Mouse (Mus musculus): ENCODE results near the gene 2410137M14Rik.
"Not testable (repeated sequence)": the region's sequence is repeated elsewhere in the genome, so short reads cannot be mapped to it uniquely, and the experiment has no call there.

Gene 2410137M14Rik

DNA sequence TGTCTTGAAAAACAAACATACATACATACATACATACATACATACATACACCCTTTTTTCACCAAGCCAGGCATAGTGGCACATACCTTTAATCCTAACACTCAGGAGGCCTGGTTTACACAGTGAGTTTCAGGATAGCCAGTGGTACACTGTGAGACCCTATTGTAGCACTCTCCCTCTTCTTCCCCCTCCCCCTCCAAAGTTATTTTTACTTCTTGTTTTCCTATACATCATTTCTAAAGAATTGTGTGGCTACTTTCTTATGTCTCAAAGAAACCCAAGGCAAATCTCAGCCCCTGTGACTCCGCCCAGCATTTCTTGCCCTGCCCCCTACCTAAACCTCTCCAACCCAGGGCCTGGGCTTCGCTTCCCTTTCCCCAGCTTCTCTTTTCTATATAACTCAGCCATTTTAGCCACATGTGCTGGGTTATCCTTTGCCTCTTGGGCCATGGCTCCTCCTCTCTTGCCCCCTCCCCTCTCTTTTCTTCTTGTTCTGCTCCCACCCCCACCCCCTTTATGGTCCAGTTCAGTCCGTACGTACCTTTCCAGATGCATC, 12.8 kb upstream of the 2410137M14Rik start:
- DNase-seq (ENCODE audit: low spot score in 2 of 2), result no peak

DNA sequence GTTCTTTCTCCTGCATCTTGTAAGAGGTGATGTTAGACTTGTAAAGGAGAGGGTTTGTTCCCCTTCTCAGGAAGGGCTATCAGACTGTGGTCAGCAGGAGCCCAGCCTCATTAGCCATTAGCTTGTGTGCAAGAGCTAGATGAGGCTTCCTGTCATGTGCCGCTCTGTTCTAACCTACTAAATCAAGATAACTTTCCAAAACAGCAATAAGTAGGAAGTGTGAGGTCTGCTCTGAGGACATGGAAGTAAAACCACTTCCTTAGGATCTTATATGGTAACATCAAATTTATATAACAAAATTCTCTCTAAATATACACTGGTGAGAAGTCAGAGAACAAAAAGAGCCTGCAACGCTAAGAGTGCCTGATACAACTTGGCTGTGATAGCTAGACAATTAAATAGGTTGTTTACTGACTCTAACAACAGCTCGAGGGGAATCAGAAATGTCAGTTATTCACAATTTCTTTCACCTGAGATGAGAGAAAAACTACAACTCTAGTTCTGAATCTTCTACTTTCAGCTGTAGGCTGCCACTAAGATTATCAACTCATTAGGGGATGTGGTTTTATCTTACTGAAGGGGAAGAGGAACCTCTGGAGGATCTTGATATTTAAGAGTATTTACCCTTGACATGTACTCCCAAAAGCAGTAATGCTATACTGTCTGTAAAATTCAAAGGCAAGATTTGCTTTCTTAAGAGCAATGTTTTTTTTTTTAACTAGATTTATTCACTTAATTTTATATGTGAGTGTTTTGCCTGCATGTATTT, 11.5 kb upstream of the 2410137M14Rik start:
- DNase-seq (ENCODE audit: low spot score in 2 of 2), result no peak

DNA sequence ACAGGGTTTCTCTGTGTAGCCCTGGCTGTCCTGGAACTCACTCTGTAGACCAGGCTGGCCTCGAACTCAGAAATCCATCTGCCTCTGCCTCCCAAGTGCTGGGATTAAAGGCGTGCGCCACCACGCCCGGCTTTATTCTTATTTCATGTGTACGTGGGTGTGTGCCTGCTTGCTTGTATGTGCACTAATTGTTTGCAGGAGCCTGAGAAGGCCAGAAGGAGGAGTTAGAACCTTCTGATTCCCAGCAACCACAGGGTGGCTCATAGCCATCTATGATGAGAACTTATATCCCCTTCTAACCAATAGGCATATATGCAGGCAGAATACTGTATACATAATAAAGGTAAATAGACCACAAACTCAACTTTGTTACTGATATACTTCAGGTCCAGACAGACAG, 9.6 kb upstream of the 2410137M14Rik start:
- not testable (repeated sequence) for DNase-seq (ENCODE audit: low spot score in 2 of 2)

DNA sequence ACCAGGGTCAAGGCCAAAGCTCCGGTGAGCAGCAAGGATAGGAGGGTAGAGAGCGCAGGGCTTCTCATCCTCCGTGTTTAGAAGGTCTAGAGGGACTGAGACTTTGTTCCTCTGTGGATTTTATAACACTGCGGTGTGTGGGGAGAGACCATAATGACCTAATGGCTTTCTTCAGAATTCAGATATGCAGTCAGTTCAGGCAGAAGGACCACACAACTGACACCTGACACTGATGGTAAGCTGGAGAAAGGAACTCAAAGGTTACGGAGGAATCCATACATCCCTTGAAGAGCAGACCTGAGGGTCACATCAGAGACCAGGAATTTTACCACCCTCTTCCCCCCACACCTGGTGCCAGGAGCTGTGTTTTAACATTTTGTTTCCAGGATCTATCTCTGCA, 8.4 kb upstream of the 2410137M14Rik start, which contains the start of gene H2-M5:
TSS of gene H2-M5 (minus strand) at position 101 of the 400 bp plus-strand sequence.
- no peak for DNase-seq (ENCODE audit: low spot score in 2 of 2)

DNA sequence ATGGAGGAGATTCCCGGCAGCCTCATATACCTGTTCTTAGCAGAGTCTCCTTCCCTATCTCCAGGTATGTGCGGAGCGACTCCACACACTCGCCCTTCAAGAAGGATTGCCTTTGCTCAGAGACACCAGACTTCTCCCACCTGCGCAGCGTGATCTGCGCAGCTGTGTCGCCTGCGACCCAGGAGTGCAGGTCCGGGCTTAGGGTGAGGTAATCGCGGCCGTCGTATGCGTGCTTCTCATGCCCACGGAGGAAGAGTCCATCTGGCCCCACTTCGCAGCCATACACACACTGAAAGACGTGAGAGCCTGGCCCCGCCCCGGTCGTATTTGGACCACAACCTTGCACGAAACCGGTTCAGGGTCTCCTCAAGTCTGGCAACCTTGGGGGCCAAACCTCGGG, 7.4 kb upstream of the 2410137M14Rik start:
- DNase-seq (ENCODE audit: low spot score in 2 of 2), result no peak

DNA sequence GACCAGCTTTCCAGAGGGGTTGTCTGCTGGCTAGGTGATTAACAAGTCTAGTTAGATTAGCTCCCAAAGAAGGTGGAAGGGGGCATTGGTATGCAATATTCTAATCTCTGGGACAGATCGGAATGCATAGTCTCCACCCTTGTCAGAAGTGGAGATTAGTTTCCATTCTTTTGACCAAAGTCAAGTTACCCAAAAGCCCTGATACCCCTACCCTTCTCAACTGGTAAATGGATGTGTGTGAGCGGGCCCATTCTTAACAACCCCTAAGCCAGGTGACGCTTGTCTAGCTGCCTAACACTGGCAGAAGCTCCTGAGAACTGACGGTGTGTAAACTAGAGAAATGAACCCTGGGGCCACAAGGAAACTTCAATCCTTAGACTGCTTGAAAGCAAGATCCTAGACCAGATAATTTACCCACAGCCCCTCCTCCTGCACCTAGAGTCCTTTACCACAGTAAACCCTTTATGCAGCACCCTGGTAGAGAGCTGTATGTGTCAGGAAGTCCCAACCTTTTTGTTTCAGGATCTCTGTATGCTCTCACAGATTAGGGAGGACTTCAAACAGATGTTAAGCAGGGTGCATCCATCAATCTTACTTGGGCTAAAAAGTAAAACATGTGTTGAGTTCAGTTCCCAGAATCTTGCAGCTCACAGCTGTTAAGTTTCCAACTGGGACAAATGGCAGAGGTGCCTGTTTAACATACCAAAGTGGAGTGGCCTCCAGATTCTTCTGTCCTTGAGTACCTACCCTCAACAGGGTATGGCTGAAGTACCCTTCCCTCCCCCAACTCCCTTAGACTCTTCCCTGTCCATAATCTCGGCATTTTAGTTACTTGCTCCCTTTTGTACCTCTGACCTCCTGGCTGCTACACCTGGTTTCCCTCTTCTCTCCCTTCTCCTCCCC, 1.5 kb upstream of the 2410137M14Rik start:
- no peak for DNase-seq (ENCODE audit: low spot score in 2 of 2)

DNA sequence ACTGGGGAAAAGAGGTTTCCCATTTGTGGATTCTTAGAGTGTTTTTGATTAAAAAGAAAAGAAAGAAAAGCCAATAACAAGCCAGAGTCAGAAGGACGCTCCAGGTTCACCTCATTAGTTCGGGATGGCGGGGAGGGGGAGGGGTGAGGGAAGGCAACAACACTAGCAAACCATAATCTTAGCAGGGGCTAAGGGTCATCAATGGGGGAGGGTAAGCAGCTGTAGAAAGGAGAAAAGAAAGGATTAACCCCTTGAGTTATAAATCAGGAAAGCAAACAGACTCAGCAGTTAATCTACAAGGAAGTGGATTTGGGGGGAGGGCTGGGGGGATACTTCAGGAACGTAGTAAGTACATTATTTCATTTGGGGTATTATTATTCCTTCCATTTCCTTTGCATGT, 808 bp upstream of the 2410137M14Rik start:
- no peak for DNase-seq (ENCODE audit: low spot score in 2 of 2)

DNA sequence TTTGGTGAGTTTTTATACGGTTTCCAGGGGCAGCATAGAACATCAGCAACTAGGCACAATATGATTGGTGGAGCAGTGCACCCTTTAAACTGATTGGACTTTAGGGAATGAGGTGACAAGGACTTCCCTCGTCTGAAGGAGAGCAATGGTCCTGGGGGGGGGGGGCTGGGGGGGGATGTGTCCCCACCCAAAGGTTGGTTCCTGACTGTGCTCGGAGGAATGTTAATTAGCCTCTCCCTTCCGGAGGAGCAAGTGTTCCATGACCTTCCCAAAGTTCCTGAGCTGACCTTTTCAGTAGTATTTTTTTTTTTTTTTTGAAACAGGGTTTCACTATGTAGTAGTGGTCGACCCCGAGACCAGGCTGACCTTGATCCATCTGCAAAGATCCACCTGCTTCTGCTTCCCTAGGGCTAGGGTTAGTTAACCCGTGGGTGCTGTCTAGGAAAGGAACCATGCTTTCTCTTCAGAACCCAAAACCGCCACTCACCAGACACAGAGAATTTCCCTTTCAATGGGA, 7.7 kb downstream of the 2410137M14Rik start:
- DNase-seq (ENCODE audit: low spot score in 2 of 2), result no peak

DNA sequence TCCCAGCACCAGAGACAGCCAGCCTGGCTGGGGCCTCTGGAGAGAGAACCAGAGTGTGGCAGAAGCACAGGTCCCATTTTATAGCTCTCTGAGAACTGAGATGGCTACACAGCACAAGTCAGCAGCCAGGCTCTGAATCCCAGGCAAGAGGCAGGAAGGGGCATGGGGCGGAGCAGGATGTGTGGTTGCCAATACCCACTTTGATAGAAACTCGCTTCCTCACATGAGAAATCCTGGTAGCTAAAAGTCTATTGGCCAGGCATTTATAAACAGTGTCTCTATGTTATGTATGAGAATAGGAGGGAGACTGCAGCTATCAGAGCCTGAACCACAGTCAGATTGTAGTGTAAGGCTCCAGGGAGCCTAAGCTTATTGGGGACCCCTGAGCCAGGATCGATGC, 8.2 kb downstream of the 2410137M14Rik start:
- DNase-seq (ENCODE audit: low spot score in 2 of 2), result no peak

DNA sequence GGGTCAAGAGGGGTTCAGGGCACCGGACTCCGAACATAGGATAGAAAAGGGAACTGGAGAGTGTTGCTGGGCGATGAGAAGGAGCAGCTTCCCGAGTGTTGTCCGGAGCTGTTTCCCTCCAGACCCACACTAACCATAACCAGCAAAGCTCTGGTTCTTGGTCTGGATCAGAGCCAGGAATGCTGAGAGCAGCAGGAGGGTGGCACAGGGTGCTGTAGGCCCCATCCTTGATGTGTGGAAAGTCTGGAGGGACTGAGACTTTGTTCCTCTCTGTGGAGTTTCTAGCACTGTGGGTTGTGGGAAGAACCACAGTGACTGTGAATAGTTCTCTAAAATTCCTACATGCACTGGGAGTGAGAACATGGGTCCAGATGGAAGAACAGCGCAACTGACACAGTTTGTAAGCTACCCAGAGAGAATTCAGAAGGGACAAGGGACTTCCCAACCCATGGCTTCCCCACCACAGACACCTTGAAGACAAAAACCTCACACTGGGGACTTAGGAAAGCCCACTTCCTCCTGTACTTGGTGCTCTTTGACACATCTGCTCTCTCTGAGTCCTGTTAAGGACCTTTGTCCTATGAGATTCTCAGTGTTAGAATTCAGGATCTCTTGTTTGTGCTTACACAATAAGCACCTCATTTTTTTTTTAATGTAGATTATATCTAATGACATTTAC, 9.7 kb downstream of the 2410137M14Rik start:
- DNase-seq (ENCODE audit: low spot score in 2 of 2), result no peak

DNA sequence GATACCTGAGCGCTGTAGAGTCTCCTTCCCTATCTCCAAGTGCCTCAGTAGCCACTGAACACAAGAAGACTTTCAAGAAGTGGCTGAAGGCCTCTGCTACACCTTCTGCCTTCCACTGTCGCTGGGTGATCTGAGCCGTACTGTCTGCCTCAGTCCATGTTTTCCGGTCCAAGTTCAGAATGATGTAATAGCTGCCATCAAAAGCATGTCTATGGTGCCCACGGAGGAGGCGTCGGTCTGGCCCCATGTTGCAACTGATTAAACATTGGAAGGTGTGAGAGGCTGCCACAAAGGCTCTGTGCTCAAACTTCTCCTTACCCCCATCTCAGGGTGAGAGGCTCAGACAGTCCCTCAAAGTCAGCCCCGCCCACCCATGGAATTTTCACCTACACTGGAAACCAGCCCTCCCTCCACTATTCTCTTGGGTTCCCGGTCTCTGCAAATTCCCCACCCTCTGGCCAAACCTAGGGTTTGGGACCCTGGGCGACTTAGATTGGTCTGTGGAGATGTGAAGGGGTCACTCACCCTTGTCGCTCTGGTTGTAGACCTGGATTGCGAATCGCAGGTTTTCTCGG, 10.6 kb downstream of the 2410137M14Rik start:
- DNase-seq (ENCODE audit: low spot score in 2 of 2), result no peak

DNA sequence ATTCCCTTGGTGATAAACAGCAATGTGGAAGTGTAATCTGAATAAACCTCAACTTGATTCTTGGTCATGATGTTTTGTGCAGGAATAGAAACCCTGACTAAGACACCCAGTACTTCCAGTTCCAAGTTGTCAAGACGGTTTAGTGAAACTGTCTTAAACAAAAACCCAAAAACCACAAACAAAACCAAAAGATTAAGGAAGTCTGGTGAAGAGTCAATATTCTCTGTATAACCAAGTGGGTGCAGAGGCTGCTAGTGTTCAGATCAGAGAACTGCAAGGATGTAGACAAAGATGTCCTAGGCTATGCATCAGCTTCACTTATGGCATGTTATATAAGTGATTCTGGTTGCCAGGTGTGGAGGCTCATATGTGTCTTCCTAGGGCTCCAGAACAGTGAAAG, 14.2 kb downstream of the 2410137M14Rik start:
- DNase-seq (ENCODE audit: low spot score in 2 of 2), result no peak

DNA sequence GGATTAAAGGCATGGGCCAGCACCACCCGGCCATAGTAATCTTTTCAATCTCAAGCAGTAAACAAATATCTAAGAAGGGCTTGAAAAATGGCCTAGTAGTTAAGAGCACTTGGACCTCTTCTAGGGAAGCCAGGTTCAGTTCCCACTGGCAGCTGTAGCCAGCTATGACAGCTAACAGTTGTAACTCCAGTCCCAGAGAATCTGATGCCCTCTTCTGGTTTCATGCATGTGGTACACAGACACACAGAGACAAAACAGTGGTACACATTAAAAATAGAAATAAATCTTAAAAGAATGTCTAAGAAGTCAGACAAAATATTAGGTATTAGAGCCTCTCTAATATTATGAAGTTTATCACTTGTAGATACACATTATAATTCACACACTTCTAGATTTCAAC, 19.9 kb downstream of the 2410137M14Rik start:
- DNase-seq (ENCODE audit: low spot score in 2 of 2), result no peak

DNA sequence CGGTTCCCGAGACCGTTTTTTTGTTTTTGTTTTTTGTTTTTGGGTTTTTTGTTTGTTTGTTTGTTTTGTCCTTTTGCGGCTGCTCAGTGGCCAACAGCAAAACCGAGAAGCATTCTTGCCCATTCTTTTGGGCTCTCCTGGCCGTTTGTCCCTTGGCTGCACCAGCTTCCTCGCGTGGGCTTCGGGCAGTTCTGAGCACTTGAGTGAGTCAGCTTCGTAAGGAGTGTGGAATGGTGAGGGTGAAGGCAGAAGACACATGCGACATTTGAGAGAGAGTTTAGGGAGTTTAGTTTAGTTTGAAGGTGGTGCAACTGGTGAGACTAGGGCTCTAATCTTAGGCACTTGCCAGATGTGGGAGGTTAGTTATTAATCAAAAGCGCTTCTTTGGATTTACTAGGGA, 22.2 kb downstream of the 2410137M14Rik start:
- no peak for DNase-seq (ENCODE audit: low spot score in 2 of 2)

DNA sequence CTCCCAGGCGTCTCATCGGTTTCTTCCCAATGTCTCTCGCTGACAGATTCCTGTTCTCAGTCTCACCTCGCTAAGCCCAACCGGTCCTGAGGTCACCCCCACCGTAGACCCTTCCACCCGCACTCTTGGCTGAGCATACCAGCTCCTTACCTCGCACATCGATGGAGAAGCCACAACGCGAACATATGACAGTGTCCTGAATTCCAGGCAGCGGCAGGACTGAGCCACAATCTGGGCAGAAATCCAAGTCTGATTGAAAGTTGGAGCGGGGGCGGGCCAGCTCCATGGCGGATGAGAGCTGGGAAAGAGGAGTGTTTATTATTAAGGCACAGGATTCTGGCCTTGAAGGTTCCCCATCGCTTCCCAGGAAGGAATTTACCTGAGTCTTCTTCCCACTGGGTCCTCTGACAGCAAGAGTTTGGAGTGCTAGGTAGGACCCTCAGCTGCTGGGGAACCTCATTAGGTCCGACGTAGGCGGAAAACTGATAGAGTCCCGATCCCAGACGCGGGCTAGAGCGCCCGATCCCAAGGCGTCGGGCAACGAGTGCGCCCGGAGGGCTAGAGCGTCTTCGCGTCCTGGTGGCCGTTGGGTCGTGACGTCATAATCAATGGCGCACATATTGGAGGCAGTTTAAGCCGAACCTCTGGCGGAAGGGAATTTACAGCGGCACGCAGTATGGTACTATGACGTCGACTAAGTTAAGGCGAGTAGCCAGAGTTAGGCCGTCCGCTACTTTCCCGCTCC, 22.9 kb downstream of the 2410137M14Rik start, which contains the start of the genes Znrd1 and Znrd1as:
TSS of gene Znrd1 (minus strand) at position 561 of the 745 bp plus-strand sequence.
TSS of gene Znrd1as (plus strand) at position 594 of the 745 bp plus-strand sequence.
- DNase-seq (ENCODE audit: low spot score in 2 of 2), result peak; percentile 87 to 90

DNA sequence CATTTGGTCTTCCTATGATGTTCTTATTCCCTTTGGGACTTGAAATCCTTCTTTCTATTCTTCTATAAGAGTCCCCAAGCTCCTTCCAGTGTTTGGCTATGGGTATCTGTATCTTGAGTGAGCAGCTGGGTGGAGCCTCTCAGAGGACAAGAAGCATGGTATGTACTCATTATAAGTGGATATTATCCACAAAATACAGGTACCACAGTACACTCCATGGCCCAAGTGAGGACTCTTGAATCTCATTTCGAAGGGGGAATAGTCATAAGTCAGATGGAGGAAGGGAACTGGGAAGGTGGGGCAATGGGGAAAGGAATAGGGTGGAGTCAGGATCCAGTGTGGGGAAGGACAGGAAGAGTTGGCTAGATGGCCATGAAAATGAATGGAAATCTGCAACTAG, 28.0 kb downstream of the 2410137M14Rik start:
- DNase-seq (ENCODE audit: low spot score in 2 of 2), result no peak

DNA sequence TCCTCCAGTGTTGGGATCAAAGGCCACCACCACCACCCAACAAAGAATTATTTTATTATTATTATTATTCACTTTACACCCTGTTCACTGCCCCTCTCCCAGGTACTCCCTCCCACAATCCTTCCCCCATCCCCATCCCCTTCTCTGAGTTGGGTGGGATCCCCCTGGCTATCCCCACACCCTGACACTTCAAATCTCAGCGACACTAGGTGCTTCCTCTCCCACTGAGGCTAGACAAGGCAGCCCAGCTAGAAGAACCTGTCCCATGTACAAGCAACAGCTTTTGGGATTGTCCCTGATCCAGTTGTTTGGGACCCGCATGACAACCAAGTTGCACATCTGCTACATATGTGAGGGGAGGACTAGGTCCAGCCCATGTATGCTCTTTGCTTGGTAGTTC, 28.4 kb downstream of the 2410137M14Rik start:
- no peak for DNase-seq (ENCODE audit: low spot score in 2 of 2)

DNA sequence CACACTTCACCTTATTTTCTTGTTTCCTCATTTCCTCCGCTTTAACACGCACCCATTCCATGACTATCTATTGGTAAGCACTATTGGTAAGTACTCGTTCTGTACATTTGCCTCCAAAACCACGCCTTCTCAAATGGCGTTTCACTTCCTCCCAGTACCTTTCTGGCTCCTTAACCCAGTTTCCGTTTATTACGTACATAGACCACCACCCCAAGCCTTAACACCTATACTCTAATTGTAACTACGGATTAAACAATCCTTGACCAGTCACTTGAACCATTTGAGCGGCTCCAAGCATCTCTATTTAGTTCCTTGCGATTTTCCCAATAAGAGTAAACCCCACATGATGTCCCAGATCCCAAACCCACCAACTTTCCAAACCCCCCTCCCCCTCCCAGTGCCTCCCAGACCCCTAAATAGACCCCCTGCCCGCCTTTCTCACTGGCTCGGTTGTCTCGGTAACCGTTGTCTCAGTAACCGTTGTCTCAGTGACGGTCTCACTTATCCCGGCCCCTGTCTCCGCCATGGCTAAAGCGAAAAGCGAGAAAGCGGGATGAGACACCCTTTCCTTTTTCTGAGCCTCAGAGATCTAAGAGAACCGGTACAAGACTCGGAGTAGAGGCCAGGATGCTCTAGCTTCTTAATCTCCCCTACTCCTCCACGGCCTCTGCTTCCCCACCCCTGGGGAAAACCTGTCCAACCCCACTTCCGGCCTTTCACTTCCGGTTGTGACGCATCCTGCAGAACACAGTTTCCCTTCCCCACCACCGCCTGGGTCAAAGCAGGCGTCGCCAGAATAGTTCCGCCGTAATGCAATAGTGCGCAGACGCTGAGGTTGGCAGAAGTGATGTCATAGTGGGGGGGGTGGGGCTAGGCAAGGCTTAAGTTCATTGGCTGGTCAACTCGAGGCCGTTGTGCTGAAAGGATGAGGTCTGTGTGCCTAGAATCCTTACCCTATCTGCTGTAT, 29.8 kb downstream of the 2410137M14Rik start, which contains the start of gene Ppp1r11:
TSS of gene Ppp1r11 (minus strand) at position 761 of the 967 bp plus-strand sequence.
- peak; percentile 96 for DNase-seq (ENCODE audit: low spot score in 2 of 2)

DNA sequence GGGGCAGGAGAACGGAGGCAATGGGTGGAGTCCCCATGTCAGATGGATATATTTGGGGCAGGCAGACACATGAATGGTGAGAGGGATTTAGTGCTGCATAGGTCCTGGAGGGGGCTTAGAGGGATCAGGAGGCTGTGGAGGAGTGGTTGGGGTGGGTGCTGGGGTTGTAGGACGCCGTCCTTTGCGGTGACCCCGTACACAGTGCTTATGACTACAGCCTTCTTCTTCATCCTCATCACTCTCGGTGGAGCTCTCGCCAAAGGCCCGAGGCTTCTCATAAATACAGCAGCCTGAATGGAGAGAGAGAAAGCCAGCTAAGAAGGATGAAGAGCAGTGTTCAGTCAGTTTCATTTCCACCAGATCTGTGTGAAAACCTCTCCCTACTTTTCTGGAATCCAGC, 31.8 kb downstream of the 2410137M14Rik start:
- no peak for DNase-seq (ENCODE audit: low spot score in 2 of 2)
